Mouse (Mus musculus): ENCODE data around the gene Gm21865. TPM values are rescaled to one million over a fixed set of nuclear protein-coding genes. Genes with fewer than 3 reads are reported as not detected.
"Not testable (repeated sequence)": the region's sequence is repeated elsewhere in the genome, so short reads cannot be mapped to it uniquely, and the experiment has no call there.

The Gm21865 gene
- total RNA-seq (2012; rRNA removed) (not detected in 2 replicates), total RNA-seq (2014; rRNA removed) (not detected in 2 replicates), polyA plus RNA-seq (2012; ENCODE audit: insufficient read length, low read depth) (not detected in 2 replicates)

GRCm38 (mm10) chrY:40316803-40317202, at the start of gene Gm21865:
Gene Gm21865 (minus strand): TSS chrY:40316903.
- H3K4me1 ChIP-seq (ENCODE audit: control insufficient read depth in 1 of 2, insufficient read depth in 2 of 2); H3K27me3 ChIP-seq (replicated peaks); H3K27ac ChIP-seq (ENCODE audit: insufficient read depth, low read depth); in situ Hi-C loops (cut with MboI; ENCODE audit: low pct_ligation_motif_present, low pct_unique_long_range_greater_than_20kb, low sequenced_read_pairs); dilution Hi-C loops (cut with MboI; ENCODE audit: extremely low pct_ligation_motif_present, extremely low pct_unique_long_range_greater_than_20kb, low sequenced_read_pairs); H3K4me3 ChIP-seq (replicated peaks in 1 of 3; ENCODE audit: low read depth in 2 of 3, low read length in 2 of 3, poor library complexity in 1 of 3); H3K4me2 ChIP-seq (ENCODE audit: insufficient read depth, low read depth, poor library complexity, severe bottlenecking); DNase-seq (ENCODE audit: extremely low read depth); H3K9ac ChIP-seq (ENCODE audit: insufficient read depth, low read depth); H3K36me3 ChIP-seq (replicated peaks in 1 of 2; ENCODE audit: control insufficient read depth in 1 of 2, insufficient read depth in 1 of 2, low read length in 1 of 2); H3K79me2 ChIP-seq (replicated peaks; ENCODE audit: control insufficient read depth, extremely low read depth, insufficient read depth, poor library complexity, severe bottlenecking); H3K9me3 ChIP-seq (replicated peaks; ENCODE audit: low read length): not testable (repeated sequence)

Other genes starting within 250 kb of the Gm21865 start
- gene Gm21882, start 64.6 kb upstream of the Gm21865 start, total RNA-seq (2012; rRNA removed): not detected in 2 replicates
- gene Gm21882, start 64.6 kb upstream of the Gm21865 start, total RNA-seq (2014; rRNA removed): not detected in 2 replicates
- gene Gm21882, start 64.6 kb upstream of the Gm21865 start, polyA plus RNA-seq (2012; ENCODE audit: insufficient read length, low read depth): not detected in 2 replicates

All from CH12.LX (cell line).